Mouse (Mus musculus) cortical plate, adult 2 months (tissue): Measurements from ENCODE around the gene Rbm33.

Experiments used
- CTCF ChIP-seq: fragments of 200-500 bp; IDR thresholded peaks from 2 replicates; pipeline ENCODE4 v1.5.1; 2011; ENCODE audit warnings: mild to moderate bottlenecking, control low read depth, low read length; ENCODE audit not compliant: insufficient read depth; ENCODE audit errors: extremely low read depth
- POLR2A ChIP-seq: fragments of 200-500 bp; IDR thresholded peaks from 2 replicates; pipeline ENCODE4 v1.6.1; 2011; ENCODE audit warnings: mild to moderate bottlenecking, low read length, control low read depth; ENCODE audit not compliant: insufficient read depth; ENCODE audit errors: extremely low read depth

- TF ChIP-seq POLR2A (no peak), CTCF (no peak)
Measured at GRCm38 (mm10) chr5:28315526-28315925, 1.4 kb upstream of the Rbm33 start.
